Mouse (Mus musculus) gastrocnemius, postnatal 10 days (tissue): ENCODE measurements around the gene Phf12. TPM values are rescaled to one million over a fixed set of nuclear protein-coding genes. Genes with fewer than 3 reads are reported as not detected.
"Not testable (repeated sequence)": the region's sequence is repeated elsewhere in the genome, so short reads cannot be mapped to it uniquely, and the experiment has no call there.

ENCODE experiments used
- DNase-seq: peaks from one replicate; pipeline ENCODE4 v3.0.0; 2021; ENCODE audit warnings: mixed read lengths
- total RNA-seq, 2 experiments: library from RNA; stranded (reverse); gene quantifications; 2 replicates each; pipeline ENCODE4 v1.2.3; 2021

Phf12 gene
- total RNA-seq, 2 experiments from 2014 or later: 19.7 to 35.4 TPM

- DNase-seq: peak; percentile 90
Measured at GRCm38 (mm10) chr11:78031947-78032808, 49.6 kb downstream of the Phf12 start, which contains the start of gene Dhrs13. Gene Dhrs13 (plus strand): TSS chr11:78032280.

DNA sequence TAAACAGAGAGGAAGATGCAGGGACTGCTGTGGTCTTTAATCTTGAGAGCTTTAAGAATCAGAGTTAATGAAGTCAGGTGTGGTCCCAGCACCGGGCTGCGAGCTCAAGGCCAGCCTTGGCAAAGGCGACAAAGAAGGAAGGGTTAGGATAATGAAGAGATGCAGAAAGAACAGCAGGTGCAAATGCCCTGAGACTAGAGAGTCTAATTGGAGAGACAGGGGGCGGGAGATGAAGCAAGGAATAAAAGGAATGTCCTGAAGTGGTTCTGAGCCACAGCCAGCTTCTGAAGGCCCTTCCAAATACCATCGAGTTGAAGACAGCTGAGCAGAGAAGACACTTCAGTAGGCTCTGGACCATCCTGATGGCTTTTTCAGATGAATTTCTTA is 50.2 kb downstream of the Phf12 start:
- no peak for DNase-seq

DNA sequence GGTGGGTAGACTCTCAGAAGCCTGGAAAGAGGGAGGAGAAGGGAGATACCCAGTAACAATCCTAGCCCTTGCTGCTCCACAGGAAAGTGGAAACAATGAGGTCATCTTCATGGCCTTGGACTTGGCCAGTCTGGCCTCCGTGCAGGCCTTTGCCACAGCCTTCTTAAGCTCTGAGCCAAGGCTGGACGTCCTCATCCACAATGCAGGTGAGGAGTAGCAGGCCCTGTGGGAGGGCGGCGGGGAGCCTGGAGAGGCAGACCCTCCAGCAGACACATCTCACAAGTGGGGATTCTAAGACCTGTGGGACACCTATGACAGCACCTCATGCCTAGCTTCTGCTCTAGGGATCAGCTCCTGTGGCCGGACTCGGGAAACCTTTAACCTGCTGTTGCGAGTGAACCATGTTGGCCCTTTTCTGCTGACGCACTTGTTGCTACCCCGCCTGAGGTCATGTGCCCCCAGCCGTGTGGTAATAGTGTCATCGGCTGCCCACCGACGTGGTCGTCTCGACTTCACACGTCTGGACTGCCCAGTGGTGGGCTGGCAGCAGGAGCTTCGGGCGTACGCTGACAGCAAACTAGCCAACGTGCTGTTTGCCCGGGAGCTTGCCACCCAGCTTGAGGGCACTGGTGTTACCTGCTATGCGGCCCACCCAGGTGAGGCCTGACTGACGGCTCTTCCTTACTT is 51.5 kb downstream of the Phf12 start:
- DNase-seq: no peak

DNA sequence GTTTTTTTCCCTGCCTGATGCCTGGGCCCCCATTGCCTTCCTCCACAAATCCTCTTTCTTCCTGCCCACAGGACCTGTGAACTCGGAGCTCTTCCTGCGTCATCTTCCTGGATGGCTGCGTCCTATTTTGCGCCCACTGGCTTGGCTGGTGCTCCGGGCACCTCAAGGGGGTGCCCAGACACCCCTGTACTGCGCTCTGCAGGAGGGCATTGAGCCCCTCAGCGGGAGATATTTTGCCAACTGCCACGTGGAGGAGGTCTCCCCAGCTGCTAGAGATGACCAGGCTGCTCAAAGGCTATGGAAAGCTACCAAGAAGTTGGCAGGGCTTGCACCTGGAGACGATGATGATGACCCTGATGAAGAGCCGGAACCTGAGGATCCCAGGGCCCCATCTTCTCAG is 54.2 kb downstream of the Phf12 start:
- DNase-seq: no peak

- peak; percentile 71 for DNase-seq
Measured at GRCm38 (mm10) chr11:78037831-78038752, 55.5 kb downstream of the Phf12 start, which contains the start of gene Flot2. Gene Flot2 (plus strand): TSS chr11:78037931.

- DNase-seq: no peak
Measured at GRCm38 (mm10) chr11:78040878-78041277, 58.3 kb downstream of the Phf12 start.

- DNase-seq: not testable (repeated sequence)
Measured at GRCm38 (mm10) chr11:78042290-78042870, 59.8 kb downstream of the Phf12 start.

GRCm38 (mm10) chr11:78044758-78045251 is 62.3 kb downstream of the Phf12 start:
- peak; percentile 87 for DNase-seq

DNA sequence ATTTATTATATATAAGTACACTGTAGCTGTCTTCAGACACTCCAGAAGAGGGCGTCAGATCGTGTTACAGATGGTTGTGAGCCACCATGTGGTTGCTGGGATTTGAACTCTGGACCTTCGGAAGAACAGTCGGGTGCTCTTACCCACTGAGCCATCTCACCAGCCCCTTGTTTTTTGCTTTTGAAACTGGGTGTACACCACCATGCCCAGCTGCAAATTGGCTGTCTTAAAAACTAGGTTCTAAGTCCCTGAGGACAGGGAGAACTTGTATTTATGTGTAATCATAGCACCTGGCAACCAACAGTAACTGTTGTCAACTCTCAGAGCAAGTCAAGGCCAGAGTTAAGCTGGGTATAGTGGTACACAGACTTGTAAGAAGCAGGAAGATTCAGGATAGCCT is 66.1 kb downstream of the Phf12 start:
- DNase-seq: not testable (repeated sequence)

DNA sequence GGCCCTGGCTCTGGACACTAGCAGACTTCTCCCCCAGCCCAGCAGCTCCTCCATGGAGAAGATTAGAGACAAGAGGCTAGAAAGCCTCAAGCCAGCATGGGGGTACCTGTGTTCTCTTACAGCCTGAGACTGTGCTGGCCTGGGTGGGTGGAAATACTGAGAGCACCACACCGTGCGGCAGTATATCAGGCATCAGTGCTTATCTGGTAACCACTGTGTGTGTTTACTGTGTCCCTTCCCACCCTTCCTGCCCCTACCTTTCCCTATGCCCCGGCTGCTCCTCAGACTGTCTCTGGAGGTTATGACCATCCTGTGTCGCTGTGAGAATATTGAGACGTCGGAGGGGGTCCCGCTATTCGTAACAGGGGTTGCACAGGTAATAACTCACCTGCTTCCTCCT is 70.5 kb downstream of the Phf12 start:
- DNase-seq: no peak

DNA sequence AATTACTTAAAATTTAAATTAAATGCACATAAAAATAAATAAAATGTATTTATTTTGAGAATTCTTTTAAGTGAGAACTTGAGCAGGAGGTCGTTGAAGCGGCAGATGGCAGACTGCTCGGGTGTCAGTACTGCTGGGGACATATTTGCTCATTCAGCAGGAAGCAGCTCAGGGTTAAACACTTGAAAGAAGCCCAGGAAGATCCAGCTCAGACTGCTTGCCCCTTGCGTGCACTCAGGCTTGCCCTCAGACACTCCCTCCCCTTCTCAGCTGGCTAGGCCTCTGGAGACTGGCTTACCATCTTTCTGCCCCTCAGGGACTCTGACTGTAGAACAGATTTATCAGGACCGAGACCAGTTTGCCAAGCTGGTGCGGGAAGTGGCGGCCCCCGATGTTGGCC is 74.4 kb downstream of the Phf12 start:
- DNase-seq: no peak

- peak; percentile 81 for DNase-seq
Measured at GRCm38 (mm10) chr11:78059833-78060757, 77.5 kb downstream of the Phf12 start.

DNA sequence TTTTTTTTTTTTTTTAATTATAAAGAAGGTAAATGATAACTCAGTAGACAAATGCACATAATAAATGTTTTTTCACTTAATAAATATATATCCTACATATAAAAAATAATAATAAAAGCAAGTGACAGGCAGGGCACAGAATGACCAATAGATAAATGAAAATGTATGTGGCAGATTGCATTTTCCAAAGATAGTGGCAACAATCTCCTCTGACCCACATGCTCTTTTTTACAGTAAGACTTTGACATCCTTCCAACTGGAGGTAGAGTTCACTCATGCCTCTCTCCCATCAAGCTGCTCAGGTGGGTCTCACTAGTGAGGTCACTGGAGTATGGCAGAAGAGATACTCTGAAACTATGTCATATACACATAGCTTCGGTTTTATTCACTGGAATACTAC is 80.0 kb downstream of the Phf12 start:
- no peak for DNase-seq

DNA sequence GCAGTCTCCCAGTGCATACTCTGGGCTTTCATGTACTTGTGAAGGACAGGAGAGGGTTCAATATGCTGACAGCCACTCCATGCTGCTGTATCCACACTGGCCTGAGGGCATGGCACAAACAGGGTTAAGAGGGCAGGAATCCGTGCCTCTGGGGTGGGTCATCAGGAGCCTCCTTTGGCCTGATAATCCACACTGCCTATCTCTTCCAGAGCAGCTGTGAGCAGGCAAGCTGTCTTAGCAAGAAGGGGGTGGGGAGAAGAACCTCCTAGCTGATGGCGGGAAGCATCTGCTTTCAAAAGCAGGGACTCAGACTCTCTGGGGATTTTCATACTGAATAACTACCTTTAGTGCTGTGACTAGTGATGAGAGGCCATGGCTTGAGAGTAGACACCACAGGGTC is 83.4 kb downstream of the Phf12 start:
- DNase-seq: no peak

GRCm38 (mm10) chr11:78066641-78067040 is 84.1 kb downstream of the Phf12 start:
- DNase-seq: no peak

GRCm38 (mm10) chr11:78067566-78067965 is 85.0 kb downstream of the Phf12 start:
- no peak for DNase-seq

- no peak for DNase-seq
Measured at GRCm38 (mm10) chr11:78069130-78069529, 86.6 kb downstream of the Phf12 start.

DNA sequence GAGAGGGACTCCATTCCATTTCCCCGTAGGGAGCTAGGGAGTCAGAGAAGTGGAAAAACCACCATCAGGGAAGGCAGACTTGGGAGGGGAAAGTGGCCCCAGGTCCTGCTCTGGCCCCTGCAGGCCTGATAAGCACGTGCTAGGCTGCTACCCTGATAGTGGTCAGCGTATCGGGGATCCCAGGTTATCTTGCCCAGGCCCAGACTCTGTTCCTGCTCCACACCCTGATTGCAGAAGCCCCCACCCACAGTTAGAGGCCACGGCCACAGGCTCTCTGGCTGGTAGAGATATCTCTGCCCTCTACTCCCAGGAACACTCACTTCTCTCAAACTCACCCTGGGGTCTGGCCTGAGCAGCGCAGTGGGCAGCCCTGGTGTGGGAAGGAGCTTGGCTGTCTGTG is 87.1 kb downstream of the Phf12 start:
- DNase-seq: no peak

GRCm38 (mm10) chr11:78071938-78072337 is 89.4 kb downstream of the Phf12 start:
- DNase-seq: no peak

DNA sequence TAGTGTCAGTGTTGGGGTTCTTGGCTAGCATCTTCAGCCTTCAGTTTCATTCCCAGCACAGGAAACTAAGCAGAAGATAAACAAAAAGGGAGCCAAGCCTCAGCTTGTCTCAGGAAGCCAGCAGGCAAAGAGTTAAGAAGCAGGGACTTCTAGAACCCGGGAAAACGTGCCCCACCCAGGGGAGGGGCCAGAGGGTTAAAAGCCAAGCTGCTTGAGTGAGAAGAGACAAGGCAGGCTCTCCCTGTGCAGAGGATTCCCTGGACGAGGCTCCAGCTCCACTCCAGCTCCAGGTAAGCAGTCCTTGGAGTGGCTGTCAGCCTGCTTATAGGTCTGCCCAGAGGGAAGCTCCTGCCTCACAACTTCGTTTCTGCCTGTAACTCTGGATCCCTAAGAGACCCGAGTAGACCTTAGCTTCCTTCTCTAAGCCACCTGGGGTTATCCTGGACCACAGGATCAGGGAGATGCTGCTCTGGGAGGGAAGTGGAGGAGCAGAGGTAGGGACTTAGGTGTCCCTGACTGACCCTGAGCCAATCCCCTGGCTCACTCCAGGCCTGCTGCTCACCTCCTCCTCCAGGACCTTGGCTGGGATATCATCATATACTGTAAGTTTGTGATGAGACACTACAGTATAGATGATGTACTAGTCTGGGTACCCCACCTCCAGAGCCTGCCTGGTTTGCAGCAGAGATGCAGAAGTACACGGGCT is 90.0 kb downstream of the Phf12 start:
- no peak for DNase-seq
